Mouse (Mus musculus): ENCODE data around the gene Ebf1.

The Ebf1 gene

DNA sequence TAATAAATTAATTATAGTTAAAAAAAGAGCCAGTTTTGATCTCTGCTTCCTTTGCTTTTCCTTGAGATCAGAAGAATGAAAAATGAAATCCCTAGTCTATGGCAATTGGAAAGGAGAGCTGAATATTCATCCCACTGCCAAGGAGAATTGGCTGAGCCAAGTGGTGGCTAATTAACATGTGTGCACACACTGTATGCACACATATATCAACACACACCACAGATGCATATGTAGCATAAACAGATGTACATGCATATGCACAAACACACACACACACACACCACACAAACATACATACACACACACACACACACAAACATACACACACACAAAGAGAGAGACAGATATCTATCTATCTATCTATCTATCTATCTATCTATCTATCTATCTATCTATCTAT, 205.2 kb downstream of the Ebf1 start:
- intact Hi-C loops (cut with DNase I), result no loop called here

DNA sequence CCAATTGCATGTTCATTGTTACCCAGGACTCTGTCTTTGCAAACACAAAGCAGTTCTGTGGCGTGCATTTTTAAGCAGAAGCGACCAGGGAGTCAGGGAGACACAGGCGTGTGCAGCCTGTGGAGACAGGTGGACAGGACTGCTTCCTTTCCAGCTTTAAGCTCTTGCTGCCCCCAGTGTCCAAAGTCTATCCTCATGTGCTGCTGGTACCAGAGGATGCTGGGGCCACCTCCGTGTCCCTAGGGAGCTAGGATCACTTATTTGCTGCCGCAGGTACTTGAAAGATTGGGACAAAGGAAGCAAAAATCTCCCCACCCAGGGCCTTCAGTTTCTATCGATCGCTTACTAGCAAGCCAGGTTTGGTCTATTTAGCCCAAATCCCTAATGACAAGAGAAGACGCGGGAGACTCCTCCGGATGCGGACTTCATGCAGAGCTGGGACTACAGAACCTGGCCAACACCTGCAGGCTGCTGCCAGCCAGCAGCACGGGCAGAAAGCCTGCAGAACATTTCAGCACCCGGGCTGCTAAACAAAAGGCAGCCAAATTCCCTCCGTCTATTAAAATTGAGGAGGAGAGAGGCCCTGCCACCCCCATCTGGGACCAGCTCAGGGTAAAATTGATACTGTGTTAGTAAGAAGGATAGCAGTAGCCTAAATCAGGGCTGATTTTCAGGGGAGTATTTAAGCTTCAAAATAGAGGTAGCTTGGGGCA, 215.3 kb downstream of the Ebf1 start:
- intact Hi-C loops (cut with DNase I), result no loop called here

DNA sequence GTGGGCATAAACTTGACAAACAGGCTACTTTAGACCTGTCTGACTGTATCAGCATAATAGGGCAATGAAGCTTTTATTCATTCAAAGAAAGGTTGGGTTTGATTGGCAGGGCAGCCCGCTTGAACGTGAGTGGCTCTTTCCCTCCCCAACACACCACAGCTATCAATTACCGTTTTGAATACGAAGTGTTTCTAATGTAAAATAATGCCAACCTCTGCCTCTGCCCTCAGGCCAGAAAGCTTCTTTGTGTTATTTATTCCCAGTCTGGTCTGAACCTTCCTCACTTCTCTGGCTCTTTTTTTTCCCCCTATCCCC, 215.8 kb downstream of the Ebf1 start:
- intact Hi-C loops (cut with DNase I), result no loop called here

DNA sequence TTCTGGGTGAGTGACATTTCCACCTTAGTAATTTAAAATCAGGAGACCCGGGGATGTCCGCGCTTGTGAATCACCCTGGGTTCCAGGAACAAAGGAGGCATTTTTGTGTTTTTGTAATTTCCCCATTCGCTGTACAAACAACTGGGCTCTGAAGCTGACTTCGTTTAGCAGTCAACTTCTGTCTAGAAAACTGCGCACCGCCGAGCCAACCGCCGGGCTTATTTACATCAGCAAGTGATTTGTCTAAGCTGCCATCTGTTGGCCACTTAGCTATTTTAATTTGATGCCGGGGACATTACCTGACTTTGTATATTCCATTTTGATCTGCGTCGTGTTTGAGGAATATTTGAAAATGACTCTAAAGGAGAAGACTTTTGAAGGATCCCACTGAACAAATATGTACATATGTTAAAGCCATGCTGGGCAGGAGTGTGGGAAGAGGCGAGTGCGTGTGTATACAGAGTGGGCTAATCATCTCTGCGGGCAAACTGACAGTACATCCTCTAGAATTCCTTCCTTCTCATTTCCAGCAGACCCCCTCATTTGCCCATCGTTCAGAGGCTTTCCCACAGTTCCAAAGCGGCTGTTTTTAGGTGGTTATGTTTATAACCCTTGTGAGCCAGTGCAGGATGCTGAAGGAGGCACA, 216.4 kb downstream of the Ebf1 start:
- intact Hi-C loops (cut with DNase I), result no loop called here

DNA sequence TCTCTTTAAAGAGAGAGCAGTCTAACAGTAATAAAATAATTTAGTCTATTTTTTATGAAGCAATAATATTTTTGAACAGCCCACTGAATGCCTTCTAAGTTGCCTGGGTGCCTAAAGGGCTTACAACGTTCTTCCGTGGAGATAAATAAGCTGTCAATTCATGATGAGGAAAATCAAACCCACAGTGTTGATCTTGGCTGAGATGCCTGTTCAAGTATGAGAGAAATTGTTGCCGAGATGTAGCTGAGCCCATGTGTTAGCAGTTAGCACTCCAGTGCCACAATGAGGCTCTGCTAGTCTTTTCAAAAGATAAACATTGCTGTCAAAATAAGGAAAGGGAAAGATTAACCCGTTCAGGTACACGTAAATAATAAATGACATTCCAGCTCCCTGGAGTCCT, 218.0 kb downstream of the Ebf1 start:
- intact Hi-C loops (cut with DNase I), result no loop called here

DNA sequence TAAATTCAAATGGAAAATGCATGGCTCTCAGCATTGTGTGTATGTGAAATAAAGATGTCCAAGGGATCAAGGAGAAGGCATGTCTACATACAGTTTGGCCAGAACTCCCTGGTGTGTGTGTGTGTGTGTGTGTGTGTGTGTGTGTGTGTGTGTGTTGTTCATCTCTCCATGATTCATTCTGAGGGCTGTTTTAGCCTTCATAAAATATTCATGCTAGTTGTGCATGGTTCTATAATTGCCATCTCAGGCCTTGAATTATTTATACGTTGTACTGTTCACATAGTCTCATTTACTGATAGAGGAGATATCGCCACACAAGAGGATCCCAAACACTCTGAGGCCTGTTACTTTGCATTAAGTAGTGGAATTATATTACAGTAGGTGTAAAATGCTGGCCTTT, 220.5 kb downstream of the Ebf1 start:
- intact Hi-C loops (cut with DNase I), result no loop called here

DNA sequence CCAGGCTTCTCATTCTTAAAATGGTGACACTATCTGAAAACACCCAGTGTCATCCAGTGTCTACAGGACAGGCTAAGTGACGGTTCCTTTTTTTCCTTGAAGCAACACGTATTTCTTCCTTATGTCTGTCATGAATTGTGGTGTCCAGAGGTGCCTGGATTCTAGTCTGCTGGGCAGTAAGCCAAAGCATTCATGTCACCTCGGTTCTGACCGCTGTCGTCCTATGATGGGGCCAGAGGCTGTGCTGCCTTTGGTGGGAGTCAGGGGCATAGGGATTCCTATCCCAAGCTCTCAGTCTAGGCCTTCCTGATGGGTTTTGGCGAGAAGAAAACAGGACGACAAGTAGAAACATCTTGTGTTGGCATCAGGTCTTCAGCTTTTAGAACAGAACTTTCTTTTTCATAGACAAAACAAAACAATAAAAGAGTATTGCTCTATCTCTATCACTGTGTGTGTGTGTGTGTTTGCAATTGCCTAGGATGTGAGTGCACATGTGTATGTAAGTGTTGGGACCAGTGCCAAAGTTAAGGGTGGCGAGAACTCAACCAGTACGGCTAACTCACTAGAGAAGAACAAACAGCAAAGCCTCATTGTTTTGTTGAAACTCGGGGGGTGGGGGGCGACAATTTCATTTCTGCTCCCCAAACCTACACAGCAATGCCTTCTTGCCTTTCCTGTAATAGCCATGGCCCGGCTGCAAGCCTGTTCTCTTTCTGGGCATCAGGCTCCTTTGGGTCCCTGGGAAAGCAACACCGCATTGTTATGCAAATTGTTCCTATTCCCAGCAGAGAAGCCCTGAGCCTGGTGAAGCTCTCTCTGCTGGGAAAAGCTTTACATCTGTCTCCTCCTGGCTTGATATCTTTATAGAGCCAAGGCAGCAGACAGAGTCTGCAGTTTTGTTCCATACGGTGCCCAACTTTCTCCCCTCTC, 224.3 kb downstream of the Ebf1 start:
- intact Hi-C loops (cut with DNase I), result no loop called here

DNA sequence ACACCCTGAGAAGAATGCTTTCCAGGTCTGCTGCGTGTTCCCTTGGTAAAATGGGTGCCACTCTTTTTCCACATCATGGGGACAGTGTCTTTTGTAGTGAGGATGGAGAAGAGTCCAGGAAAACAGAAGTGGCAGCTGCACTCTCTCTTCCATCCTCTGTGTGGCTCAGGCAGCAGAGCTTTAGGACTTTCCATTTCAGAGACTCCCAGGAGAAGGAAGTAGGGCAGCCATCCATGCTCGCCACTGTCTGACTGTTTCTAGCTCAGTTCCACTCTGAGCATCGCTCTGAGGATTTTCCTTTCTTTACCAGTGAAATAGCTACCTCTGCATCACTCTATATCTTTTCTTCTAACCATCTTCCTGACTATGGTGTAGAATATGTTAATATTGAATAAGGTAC, 234.8 kb downstream of the Ebf1 start:
- intact Hi-C loops (cut with DNase I), result no loop called here

DNA sequence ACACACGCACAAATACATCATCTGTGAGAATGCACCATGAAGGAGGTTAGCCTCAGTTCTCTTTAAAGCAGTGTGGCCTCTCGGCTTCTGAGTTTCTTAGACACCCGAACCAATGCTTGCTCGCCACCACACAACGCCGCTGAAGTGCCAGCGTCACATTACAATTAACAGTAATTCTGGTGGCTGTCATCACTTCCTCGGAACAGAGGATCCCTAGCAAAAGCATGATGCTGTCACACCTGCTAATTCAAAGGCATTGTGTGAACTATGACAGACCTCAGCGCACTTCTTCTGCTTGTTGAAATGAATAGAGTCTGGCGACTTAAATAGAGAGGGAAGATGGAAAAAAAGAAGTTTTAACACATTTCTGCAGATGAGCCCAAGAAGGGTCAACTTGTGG, 235.8 kb downstream of the Ebf1 start:
- intact Hi-C loops (cut with DNase I), result no loop called here

DNA sequence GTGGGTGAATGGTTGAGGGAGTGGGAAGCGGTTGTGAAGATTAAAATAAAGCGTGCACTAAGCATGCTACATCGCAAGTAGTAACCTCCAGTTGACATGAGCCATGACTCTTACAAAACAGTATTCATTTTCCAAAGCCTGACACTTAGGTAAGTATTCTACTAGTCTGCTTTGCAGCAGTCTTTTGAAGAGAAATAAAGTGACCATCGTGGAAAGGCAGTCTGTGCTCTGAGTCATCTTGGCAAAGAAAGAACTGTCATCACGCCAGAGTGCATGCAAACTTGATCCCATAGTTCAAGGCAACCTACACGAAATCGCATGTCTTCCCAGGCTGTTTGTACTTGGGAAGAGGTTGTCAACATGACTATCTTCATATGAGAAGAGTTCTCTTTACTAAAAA, 237.4 kb downstream of the Ebf1 start:
- intact Hi-C loops (cut with DNase I), result no loop called here

DNA sequence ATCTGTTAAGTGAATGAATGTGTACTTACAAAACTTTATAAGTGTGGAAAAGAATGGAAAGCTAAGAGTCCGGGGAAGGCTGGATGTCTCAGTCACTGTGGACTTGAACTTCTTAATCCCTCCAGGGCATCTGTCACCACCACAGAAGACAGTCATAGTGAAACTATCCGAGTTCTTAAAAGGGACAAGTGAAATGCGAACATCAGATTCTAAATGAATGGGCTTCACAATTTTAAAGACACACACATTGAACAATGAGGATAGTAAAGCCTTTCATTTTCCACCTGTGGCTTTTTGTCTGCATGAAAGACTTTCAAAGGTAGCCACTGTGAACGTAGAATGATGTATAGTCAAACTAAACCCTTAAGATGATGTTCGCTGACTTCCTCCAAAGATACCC, 244.0 kb downstream of the Ebf1 start:
- intact Hi-C loops (cut with DNase I), result no loop called here

DNA sequence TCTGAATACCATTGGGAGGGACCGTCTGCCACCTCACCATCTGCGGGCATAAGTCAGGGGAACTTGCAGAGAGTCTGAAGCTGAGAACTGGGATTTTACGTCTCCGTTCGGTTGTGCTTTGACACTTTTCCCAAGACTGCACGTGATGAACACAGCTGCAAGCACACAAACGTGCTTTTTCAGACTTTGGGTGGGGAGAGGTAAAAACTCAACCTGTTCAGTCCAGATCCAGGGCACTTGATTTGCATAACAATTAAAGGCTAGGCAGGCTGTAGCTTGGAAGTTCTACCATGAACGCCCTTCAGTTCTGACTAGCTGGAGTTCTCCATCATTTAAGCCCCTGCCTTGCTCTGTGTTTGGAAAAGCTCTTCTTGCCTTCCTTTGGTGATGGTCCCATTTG, 246.8 kb downstream of the Ebf1 start:
- intact Hi-C loops (cut with DNase I), result no loop called here

DNA sequence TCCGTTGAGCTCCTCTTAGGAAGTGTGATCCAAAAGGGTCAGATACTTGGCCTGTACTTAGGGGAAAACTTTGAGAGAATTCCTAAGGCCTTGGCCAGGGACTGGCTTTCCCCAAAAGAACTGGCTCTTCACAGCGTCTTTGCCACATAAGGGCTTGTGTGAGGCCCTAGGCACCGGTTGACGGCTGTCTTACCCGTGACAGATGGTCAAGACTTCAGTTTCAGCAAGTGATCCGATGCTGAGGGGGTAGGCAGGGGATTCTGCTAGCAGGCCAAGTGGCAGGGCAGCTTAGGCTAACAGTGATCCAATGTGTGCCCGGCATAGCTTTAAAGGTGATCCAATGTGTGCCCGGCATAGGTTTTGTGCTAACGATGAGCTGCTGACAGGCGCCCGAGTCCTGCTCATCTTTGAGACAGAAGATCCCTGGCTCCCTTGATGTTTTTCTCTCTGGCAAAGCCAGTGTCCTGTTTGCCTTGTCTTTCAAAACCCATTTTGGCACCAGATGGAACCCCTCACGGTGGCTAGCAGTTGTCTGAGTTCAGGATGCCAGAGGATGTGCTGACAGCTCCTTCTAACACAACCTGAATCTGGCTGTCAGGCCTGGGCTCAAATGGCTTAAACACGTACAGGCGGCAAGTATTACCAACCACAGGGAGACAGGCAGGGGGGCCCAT, 249.5 kb downstream of the Ebf1 start:
- intact Hi-C loops (cut with DNase I), result no loop called here

DNA sequence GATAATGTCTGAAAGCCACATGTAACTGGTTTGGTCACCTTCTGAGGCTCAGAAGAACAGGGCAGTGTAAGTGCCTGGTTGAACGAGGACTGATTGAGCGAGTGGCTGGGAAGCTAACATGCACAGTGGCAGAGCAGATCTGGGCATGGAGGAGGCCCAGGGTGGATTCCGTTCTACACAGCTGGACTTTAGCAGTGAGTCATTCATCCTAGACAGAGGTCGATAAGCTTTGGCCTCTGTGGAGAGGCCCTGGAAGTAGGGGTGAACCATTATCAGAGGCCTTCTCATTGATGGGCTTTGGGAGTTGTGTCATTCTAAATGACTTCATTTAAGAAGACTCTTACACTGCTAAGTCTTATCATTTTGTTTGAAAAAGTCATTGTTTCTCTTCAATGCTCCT, 250.3 kb downstream of the Ebf1 start:
- intact Hi-C loops (cut with DNase I), result no loop called here

DNA sequence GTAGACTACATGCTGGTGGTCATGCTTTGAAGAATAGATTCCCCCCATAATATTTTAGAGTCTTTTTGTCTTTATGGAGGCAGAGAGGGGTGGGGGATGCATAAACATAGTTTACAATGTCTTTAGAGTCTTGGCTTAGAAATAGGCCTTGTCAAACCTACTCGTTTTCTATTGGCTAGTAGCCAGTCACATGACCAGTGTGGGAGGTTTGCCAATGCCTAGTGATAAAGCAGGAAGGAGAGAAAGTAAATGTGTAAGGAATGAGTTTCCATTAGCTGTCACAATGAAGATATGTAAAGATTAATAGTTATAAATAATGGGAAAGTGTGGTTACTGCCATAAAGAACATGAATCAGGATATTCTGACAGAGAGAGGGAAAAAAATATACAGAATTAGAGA, 256.8 kb downstream of the Ebf1 start:
- intact Hi-C loops (cut with DNase I), result no loop called here

DNA sequence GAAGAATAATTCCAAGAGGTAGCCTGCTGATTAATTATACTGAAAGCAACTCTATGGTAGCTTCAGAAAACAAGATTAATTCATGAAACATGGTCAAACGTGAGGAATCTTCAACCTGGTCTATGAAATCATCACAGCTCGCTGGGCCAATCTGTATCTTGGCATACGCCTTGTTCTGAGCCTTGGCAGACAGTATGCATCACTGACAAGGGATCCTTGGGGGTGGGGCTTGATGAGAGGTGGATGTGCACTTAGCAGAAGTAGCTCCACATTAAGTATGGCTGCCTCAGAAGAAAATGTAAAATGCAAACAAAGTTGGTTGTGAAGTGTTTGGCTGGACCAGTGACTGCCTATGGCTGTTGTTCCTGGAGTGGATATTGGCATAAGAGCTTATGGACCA, 258.1 kb downstream of the Ebf1 start:
- intact Hi-C loops (cut with DNase I), result no loop called here

DNA sequence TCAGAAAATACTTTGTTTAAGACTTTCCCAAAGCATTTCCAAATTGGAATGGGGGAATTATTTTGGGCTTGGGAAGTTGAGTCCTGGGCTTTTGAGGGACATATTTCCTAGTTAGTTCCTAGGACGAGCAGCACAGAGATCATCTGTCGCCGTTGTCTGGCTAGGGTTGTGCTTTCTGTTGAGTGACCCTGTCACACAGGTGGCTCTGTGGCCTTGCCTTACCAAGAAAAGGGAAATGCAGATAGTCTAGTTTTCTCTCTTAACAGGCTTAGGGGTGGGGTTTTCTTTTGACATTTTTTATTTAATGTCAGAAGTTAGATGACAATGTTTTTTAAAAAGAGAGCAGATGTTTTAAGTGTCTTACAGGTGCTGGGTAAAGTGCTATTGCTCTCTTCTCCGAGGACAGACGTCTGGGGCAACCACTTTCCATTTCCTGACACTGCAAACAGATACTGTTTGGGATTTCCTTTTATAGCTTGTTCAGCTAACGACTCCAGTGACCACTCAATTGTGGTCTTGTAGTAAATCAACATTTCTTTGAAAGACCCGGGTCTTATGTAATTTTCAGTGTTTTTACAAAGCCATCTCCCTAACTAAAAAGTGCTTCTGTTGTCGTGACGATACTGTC, 264.1 kb downstream of the Ebf1 start:
- intact Hi-C loops (cut with DNase I), result no loop called here

DNA sequence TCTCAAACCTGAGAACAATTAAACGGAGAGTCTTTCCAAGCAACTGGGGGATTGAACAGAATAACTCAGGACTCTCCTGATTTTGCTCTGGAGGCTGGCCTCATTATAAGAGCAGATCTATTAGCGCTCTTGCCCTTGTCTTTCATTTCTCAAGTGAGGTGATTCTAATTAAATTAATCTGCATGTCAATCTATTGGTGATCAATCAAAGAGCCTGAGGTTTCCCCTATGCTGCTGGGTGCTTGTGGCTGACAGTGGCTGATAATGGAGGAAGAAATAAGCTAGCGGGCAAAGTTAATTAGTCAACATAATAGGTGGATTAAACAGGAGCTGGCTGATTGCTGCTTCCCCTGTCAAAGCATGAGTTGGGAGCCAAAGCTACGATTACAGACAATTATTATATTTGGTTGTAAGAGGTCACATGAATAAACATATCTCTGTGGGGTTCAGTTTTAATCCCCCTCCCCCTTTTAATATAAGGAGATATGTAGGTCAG, 265.4 kb downstream of the Ebf1 start:
- intact Hi-C loops (cut with DNase I), result no loop called here

DNA sequence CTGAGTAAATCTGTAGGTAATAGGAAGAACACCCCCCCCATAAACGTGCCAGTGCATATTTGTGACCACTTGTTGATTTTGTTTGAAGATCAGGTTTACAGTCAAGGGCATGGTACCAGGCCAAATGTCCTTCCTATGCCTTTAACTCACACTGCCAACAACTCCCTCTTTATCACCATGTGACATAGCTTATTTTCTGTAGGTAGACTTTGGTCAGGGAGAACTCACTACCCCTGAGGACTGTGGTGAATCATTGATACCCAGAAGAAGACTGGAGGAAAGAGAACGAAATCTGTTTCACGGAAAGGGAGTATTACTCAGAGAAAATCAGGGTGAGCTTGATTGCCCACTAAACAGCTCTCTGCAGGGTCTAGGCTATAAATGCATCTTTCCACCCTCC, 267.2 kb downstream of the Ebf1 start:
- intact Hi-C loops (cut with DNase I), result no loop called here

DNA sequence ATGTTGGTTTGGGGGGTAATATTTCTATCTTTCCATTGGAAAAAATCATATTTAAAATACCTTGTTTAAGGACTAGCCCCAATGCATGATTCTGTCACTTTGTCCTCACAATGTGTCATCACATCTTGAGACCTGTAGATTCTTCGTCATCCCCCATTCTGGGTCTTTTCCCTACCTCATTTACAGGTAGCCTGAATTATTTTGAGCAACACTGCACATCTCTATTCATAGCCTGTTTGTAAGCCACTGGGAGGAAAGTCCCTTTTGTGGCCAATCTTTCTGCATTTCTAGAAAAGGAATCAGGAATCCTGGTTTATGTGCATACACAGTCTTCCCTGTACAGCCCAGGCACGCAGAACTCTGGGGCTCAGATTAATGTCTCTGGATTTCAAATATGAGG, 269.8 kb downstream of the Ebf1 start:
- intact Hi-C loops (cut with DNase I), result no loop called here

DNA sequence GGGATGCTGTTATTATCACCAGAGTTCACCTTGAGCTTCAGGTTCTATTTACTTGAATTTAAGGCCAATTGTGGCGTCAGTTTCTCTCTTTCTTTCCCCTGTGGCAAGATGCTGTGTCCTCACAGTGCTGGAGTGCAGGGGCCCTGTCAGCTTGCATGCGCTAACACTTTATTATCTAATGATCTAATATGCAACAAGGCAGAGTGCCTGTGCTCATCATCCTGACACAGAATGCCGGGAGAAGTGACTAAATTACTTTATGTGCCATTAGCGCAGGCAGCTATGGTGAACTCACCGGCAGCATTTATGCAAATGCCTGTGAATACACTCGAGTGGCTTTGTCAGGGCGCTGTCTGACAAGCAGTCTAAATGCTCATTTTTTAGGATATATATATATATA, 270.6 kb downstream of the Ebf1 start:
- intact Hi-C loops (cut with DNase I), result no loop called here
